Mouse (Mus musculus): ENCODE measurements around the gene Per1. TPM values are rescaled to one million over a fixed set of nuclear protein-coding genes. Genes with fewer than 3 reads are reported as not detected.

Gene Per1
- 696 TPM for total RNA-seq (2023)

DNA sequence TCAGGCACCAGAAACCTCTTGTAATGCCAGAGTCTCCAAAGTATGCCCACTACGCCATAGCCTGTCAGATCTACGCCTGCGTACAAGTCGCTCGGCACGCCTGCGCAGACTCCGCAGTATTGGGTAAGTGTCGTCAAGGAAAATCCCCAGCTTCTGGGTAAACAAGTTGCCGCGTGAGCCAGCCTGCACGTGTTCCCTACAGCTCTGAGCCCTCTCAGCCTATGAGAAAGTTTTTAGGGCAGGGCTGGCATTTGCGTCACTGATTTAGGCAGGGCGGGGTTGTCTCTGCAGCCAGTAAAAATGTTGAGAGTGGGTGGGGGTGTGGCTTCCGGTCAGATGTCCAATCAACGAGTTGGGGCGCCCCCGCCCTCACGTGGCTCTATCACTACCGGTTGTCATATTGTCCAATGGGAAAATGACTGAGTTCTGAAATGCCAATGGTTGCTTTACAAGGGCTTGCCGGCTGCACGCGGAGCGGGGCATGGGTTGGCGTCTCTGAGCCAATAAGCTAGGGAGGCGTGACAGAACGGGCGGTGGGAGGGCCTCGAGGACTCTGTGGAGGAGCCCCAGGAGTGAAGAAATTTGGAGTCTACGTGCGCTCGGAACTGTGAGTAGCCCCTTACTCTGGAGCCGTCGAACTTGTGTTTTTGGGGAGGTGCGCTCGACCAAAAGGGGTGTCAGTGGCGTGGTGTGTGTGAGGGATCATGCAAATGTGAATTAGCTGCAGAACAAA, at the start of gene Per1:
Gene Per1 (plus strand): TSS at position 521 of the 733 bp plus-strand sequence.

DNA sequence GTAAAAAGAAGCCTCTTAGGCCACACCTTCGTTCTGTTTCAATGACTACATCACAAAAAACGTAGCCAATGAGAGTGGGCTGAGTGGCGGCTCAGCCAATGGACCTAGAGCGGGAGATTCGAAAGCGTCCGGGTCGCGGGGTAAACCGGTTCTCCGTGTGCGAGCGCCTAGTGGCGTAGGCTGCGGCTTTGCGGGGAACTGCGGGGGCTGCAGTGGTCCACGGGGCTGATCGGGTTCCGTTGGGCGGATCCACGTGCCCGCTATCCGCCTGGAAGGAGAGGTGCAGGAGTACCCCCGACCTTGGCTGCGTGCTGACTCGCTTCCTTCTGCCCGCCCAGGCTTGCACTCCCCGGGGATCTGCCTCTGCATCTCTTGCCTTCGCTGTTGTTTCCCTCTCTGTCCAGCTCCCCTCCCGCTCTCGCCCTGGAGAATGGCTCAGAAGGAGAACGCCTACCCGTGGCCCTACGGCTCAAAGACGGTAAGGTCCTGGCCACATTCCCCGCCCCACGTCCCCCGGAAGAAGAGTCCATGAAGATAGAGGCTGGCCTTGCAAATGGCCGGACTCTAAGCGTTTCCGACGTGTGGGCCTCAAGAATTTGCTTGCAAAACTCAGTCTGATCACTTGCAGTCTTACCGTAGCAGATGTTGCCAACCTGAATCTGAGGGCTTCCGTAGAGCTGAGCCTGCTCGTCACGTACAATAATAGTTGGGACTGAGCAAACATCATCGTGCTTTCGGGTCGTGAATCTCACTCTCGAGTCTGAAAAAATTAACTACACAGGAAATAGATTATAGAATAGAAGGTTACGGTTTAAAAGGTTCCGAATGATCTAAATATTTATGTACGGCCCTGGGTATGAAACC, 49.3 kb upstream of the Per1 start, which contains the start of gene Aurkb:
Gene Aurkb (plus strand): TSS at position 117 of the 864 bp plus-strand sequence.

DNA sequence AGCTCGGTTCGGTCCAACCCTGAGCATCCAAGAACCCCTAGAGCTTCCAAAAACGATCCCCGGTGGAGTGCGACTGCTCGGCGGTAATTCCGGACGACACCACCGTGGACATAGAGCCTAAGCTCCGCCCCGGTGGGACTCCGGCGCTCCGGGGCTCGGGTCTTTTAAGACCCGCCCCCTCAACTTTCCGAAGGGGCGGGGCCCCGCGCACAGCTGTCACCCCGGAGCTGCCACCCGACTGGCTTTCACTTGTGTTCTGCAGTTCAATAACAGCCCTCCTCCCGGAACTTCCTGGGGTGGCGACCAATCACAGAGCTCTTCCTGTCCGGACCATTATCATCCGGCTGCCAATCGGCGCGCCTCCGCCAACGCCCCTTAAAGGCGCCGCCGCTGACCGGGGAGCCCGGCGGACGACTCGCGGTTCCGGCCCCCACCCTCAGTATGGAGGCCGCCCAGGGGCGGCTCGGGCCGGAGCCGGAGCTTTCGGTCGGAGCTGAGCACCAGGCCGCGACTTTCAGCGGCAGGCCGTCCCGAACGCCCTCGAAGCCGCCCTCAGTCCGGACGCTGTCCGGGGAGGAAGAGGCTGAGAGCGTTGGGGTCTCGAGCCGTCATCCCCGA, 35.6 kb upstream of the Per1 start, which contains the start of gene Borcs6:
Gene Borcs6 (plus strand): TSS at position 361 of the 618 bp plus-strand sequence.

DNA sequence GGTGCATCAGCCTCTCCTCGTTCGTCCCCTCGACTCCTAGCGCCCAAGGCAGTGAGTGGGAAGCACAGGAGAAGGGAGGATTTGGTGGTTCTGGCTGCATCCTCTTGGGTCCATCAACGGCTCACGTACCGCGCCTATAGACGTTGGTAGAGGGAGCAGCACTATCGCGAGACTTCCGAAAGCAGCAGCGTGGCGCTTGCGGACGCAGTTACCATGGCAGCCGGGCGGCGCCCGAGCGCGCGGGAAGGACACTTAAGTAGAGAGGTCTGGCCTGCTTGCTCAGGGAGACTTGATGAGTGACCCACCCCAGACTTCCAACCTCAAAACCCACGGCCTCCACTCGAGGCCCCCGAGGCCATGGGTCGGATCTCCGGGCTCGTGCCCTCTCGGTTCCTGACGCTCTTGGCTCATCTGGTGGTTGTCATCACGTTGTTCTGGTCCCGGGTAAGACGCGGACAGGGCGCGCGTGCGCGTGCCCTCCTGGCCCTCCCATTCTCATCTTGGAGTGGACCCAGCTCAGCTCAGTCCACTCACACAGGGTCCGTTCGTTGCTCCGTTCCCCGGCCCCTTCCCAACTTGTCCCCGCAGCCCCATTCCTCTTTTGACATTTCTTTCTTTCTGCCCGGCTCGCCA, 24.3 kb upstream of the Per1 start, which contains the start of gene Tmem107:
Gene Tmem107 (plus strand): TSS at position 217 of the 633 bp plus-strand sequence.

DNA sequence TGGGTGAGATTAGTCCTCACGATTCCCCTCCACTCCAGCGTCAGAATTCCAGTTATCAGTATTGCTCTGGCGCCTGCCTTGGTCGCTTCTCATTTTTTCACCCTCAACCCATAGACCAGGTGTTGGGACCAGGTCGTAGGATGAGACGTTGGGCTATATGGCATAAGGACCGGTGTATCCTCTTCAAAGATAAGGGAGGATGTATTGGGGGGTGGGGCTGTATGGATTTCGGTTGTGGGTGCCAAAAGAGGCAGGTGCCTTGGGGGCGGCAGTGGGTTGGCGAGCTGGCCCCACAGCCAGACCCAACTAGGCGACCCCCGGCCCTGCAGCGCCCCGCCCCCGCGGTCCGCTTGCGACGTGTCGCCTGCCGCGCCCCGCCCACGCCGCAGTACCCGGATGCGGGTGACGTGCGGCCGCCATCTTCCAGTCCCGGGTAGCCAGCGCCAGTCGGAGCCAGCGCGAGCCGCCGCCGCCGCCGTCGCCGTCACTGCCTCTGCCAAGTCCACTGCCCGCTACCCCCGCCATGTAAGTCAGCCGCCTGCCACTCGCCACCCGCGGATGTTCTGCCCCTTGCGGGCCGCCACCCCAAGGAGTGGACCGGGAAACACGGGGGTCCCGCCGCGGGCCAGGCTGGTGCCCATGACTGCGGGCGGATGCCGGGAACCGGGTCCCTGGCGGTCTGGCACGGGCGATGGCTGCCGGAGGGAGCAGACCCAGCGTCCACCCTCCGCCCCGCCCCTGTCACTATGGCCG, 6.7 kb upstream of the Per1 start, which contains the start of gene Vamp2:
Gene Vamp2 (plus strand): TSS at position 388 of the 753 bp plus-strand sequence.

DNA sequence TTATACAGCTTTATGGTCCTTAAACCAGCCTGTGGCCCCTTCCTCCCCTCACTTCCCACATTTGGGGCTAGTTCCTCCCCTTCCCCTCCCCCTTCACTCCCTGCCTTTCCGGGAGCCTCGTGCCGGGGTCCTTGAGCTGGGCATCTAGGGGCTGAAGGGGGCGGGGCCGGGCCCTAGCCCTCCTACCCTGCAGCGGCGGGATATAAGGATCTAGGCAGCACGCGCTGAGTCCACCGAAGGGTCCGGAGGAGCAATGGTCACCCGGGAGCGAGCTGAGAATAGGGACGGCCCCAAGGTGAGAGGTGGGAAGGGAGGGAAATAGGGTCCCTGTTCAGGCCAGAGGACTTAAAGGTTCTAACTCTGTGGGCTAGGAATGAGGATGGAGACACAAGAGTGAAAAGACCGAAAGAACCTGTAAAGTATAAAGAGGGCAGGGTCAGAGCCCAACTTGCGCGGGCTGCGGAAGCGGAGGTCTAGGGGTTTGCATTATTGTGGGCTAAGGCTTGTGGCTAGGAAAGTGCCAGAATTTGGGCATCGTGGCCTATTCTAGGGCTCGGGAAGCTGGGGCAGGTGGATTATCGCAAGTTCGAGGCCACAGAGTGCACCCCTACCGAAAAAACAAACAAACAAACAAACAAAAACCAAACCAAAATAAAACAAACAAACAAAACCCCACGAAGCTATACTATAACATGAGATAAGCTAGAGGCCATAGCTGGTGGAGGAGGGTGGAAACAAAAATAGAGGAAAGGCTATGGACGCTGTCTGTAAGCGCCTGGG, 25.4 kb downstream of the Per1 start, which contains the start of gene Hes7:
Gene Hes7 (plus strand): TSS at position 184 of the 780 bp plus-strand sequence.

DNA sequence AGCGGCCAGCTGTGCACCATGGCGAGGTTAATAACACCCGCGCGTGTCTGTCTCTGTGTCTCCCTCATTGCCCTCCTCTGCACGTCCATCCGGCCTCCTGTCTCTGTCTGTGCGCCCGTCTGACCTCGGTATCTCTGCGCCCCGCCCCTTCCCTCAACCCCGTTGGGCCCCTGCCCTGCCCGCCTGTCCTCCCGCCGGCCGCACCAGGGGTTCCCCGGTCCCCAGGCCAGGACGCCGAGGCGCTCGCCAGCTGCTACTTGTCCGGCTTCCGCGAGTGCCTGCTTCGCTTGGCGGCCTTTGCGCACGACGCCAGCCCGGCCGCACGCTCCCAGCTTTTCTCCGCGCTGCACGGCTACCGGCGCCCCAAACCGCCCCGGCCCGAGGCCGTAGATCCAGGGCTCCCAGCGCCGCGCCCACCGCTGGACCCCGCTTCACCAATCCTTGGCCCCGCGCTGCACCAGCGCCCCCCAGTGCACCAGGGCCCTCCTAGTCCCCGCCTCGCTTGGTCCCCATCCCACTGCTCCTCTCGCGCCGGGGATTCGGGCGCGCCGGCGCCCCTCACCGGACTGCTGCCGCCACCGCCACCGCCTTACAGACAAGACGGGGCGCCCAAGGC, 27.4 kb downstream of the Per1 start, which contains the start of gene 9130213A22Rik:
Gene 9130213A22Rik (minus strand): TSS at position 254 of the 616 bp plus-strand sequence.

DNA sequence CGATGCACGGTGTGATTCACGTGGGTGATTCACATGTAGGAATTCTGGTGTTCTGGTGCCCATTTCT, 30.7 kb downstream of the Per1 start, which contains the start of gene Aloxe3:
Gene Aloxe3 (plus strand): TSS at position 45 of the 67 bp plus-strand sequence.

DNA sequence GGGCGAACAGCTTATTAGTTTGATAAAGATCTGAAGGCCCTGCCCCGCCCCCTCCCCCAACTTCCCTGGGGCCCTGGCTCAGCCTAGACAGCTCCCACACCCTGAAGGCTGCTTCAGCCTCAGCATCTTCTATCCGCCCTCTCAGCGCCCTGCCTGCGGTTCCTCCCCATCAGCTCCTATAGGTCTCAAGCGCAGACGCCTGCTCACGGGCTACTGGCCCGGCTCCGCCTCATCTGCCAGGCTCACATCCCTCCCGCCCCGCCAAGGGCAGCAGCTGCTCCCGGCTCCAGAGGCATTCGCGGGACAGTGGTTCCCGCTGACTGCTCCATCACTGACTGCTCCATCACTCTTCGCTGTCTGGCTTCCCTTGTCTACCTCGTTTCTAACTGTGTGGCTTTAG, 61.8 kb downstream of the Per1 start, which contains the start of gene Alox12b:
Gene Alox12b (plus strand): TSS at position 190 of the 400 bp plus-strand sequence.

Other genes starting within 250 kb of the Per1 start
- gene Ndel1, start 223.4 kb upstream of the Per1 start, total RNA-seq (2023): 90.2 TPM
- not detected for gene Rnf222, start 206.7 kb upstream of the Per1 start, total RNA-seq (2023)
- 2,913 TPM for gene Rpl26, start 193.6 kb upstream of the Per1 start, total RNA-seq (2023)
- not detected for gene Odf4, start 168.1 kb upstream of the Per1 start, total RNA-seq (2023)
- gene Arhgef15, start 137.7 kb upstream of the Per1 start, total RNA-seq (2023): 0.50 TPM
- 2.9 TPM for gene Slc25a35, start 127.1 kb upstream of the Per1 start, total RNA-seq (2023)
- gene Rangrf, start 120.0 kb upstream of the Per1 start, total RNA-seq (2023): 2.8 TPM
- 20.6 TPM for gene Pfas, start 86.8 kb upstream of the Per1 start, total RNA-seq (2023)
- 19.9 TPM for gene Ctc1, start 79.3 kb upstream of the Per1 start, total RNA-seq (2023)
- 1.5 TPM for gene Aurkb, start 49.6 kb upstream of the Per1 start, total RNA-seq (2023)
- 9.1 TPM for gene Borcs6, start 35.5 kb upstream of the Per1 start, total RNA-seq (2023)
- gene Tmem107, start 24.4 kb upstream of the Per1 start, total RNA-seq (2023): not detected
- 260 TPM for gene Vamp2, start 6.7 kb upstream of the Per1 start, total RNA-seq (2023)
- not detected for gene Hes7, start 25.2 kb downstream of the Per1 start, total RNA-seq (2023)
- gene 9130213A22Rik, start 27.4 kb downstream of the Per1 start, total RNA-seq (2023): not detected
- 1.6 TPM for gene Aloxe3, start 30.7 kb downstream of the Per1 start, total RNA-seq (2023)
- not detected for gene Alox12b, start 61.8 kb downstream of the Per1 start, total RNA-seq (2023)
- 1.1 TPM for gene Alox8, start 102.6 kb downstream of the Per1 start, total RNA-seq (2023)
- gene Gucy2e, start 141.8 kb downstream of the Per1 start, total RNA-seq (2023): not detected
- gene Cntrob, start 228.6 kb downstream of the Per1 start, total RNA-seq (2023): 15.5 TPM
- gene Trappc1, start 228.8 kb downstream of the Per1 start, total RNA-seq (2023): 17.9 TPM
- 1.8 TPM for gene Kcnab3, start 231.0 kb downstream of the Per1 start, total RNA-seq (2023)
- gene Rnf227, start 245.2 kb downstream of the Per1 start, total RNA-seq (2023): 0.85 TPM